Mouse (Mus musculus) liver, embryonic 13.5 days (tissue): ENCODE measurements around the gene Defb20. TPM values are rescaled to one million over a fixed set of nuclear protein-coding genes. Genes with fewer than 3 reads are reported as not detected.

Experiments
- ATAC-seq: fragments of 200-750 bp; cut with Nextera tagmentation; 2 replicates; pipeline ENCODE4 v1.8.0; 2017; ENCODE audit warnings: low read depth, mild to moderate bottlenecking, moderate number of reproducible peaks, moderate library complexity
- DNase-seq: peaks from one replicate; pipeline ENCODE4 v3.0.0; 2022
- H3K27ac ChIP-seq: fragments of 300-500 bp; sonication (generic); 2 replicates; pipeline ENCODE4 v1.5.1; 2015; ENCODE audit warnings: moderate library complexity, mild to moderate bottlenecking, inconsistent platforms
- H3K27me3 ChIP-seq: fragments of 300-500 bp; sonication (generic); 2 replicates; pipeline ENCODE4 v1.6.1; 2015; ENCODE audit warnings: mild to moderate bottlenecking, inconsistent platforms
- H3K36me3 ChIP-seq: fragments of 300-500 bp; sonication (generic); 2 replicates; pipeline ENCODE4 v1.6.1; 2015; ENCODE audit warnings: mild to moderate bottlenecking, inconsistent platforms
- H3K4me1 ChIP-seq: fragments of 300-500 bp; sonication (generic); replicated peaks from 2 replicates; pipeline ENCODE4 v1.6.1; 2015; ENCODE audit warnings: inconsistent platforms
- H3K4me2 ChIP-seq: fragments of 300-500 bp; sonication (generic); 2 replicates; pipeline ENCODE4 v1.6.1; 2015; ENCODE audit warnings: inconsistent platforms, mild to moderate bottlenecking, moderate library complexity
- H3K4me3 ChIP-seq: fragments of 300-500 bp; sonication (generic); replicated peaks from 2 replicates; pipeline ENCODE4 v1.5.1; 2015; ENCODE audit warnings: mild to moderate bottlenecking, inconsistent platforms
- H3K9ac ChIP-seq: fragments of 300-500 bp; sonication (generic); 2 replicates; pipeline ENCODE4 v1.6.1; 2015; ENCODE audit warnings: mild to moderate bottlenecking, inconsistent platforms
- H3K9me3 ChIP-seq: fragments of 300-500 bp; sonication (generic); replicated peaks from 2 replicates; pipeline ENCODE4 v1.6.1; 2016; ENCODE audit warnings: inconsistent platforms
- WGBS: fragments of 180-500 bp; shearing (Covaris S2); methylation state at CpG from one replicate; pipeline ENCODE4 v1.1.7; 2015; ENCODE audit not compliant: insufficient replicate concordance; 5-methylcytosine and 5-hydroxymethylcytosine counted together
- polyA plus RNA-seq: library from polyadenylated mRNA; unstranded; fragments of >200 nt; fragmentation: Nextera tagmentation; extraction: Ambion mirVana; gene quantifications from 2 replicates; pipeline ENCODE4 v1.2.1, GENCODE M21; 2015

Gene Defb20
- polyA plus RNA-seq, 1 experiment from 2014 or later, result not detected

DNA sequence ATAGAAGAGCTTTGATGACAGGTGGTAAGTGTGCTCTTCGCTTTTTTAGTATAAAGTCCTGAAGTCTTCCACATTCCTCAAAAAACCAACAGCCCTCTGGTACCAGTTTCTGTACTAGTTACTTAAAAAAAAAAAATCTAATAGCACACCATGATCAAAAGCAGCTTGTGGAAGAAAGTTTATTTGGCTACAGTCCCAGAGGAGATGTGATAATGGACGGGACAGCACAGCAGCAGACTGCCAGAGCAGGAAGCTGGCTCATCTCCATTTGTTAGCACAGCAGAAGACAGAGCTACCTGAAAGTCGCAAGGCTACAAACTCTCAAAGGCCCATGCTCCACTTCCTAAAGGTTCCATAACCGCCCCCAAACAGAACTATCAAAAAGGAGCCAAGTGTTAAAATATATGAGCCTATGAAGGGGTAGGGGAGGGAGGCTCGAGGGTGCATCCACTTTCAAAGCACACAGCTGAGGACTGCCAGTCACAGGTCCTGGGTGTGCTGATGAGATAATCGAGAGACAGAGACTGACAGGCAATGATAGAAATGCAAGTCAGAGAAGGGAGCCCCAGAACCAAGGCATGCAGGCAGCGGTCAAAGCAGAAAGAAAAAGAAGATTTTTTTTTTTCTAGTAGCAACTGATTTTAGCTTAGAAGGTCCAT lies 23.5 kb downstream of the Defb20 start:
- no peaks in the 10 kb centered on the region for H3K9me3 ChIP-seq
- DNase-seq, result no peak
- 41% methylated on average over 7 of the region's 7 CpGs for WGBS
- H3K27me3 ChIP-seq, result no peaks in the 10 kb centered on the region
- H3K4me1 ChIP-seq, result no peaks in the 10 kb centered on the region
- no peak for ATAC-seq
- H3K4me2 ChIP-seq, result no peak overlapping the region
- no peak overlapping the region for H3K27ac ChIP-seq
- no peak overlapping the region for H3K9ac ChIP-seq
- no peak overlapping the region for H3K4me3 ChIP-seq
- H3K36me3 ChIP-seq, result no peaks in the 10 kb centered on the region

DNA sequence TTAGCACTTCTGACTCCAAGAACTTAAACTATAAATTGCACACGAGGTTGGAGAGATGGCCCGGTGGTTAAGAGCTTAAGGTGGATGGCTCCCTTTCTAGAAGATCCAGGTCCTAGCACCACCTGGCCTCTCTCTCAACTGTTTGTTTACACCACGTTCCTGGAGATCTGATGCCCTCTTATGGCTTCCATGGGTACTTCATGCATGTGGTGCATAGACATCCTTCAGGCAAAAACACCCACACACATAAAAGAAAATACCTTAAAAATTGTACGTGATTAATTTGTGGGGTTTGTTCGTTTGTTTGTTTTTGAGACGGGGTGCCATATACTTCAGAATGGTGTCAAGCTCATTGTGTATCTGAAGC lies 24.0 kb downstream of the Defb20 start:
- ATAC-seq, result no peak
- H3K27ac ChIP-seq, result no peak overlapping the region
- 55% methylated on average over 6 of the region's 6 CpGs for WGBS
- no peak overlapping the region for H3K4me2 ChIP-seq
- no peaks in the 10 kb centered on the region for H3K4me1 ChIP-seq
- H3K36me3 ChIP-seq, result no peaks in the 10 kb centered on the region
- H3K4me3 ChIP-seq, result no peak overlapping the region
- H3K27me3 ChIP-seq, result no peaks in the 10 kb centered on the region
- H3K9ac ChIP-seq, result no peak overlapping the region
- DNase-seq, result no peak
- H3K9me3 ChIP-seq, result no peaks in the 10 kb centered on the region

DNA sequence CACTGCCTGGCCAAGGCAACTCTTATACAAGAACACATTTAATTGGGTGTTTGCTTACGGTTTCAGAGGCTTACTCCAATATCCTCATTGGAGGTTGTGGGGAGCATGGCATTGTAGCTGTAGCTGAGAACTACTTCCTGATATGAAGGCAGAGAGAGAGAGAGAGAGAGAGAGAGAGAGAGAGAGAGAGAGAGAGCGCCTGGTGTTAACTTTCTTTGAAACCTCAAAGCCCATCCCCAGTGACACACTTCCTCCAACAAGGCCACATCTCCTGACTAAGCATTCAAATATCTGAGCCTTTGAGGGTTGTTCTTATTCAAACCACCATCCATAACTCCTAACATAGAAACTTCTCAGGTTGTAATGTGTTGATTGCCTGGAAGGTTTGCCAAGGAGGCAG lies 27.1 kb downstream of the Defb20 start:
- DNase-seq, result no peak
- Histone ChIP-seq H3K9me3 (no peaks in the 10 kb centered on the region), H3K4me2 (no peak overlapping the region), H3K9ac (no peak overlapping the region), H3K36me3 (no peaks in the 10 kb centered on the region), H3K4me3 (no peak overlapping the region), H3K27ac (no peak overlapping the region), H3K27me3 (no peaks in the 10 kb centered on the region), H3K4me1 (no peaks in the 10 kb centered on the region)
- 39% methylated on average over 2 of the region's 2 CpGs for WGBS
- ATAC-seq, result no peak

DNA sequence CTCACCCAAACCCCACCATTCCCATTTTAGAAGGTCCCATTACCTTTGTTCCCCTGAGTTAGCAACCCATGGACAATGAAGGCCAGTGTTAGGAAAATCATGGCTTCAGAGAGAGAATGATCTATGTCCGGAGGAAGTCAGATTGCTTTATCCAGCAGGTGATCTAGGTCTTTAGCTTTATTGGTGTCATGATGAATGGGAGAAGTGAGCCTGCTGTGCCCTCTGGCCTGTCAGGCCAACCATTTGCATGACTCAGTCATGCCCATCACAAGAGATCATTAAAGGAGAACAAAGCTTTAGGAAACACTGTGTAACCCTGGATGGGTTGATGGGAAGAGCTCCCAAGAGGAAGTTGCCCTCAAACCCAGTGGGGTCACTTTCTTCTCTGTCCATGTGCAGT lies 34.7 kb downstream of the Defb20 start, which contains the start of gene Defb26:
Defb26 (minus strand) TSS at position 101 of the 400 bp plus-strand sequence.
- WGBS, result 73% methylated on average over 1 of the region's 1 CpGs
- H3K9ac ChIP-seq, result no peak within 1 kb of the TSS
- no peaks in the 10 kb centered on the region for H3K9me3 ChIP-seq
- no peaks in the 10 kb centered on the region for H3K27me3 ChIP-seq
- H3K27ac ChIP-seq, result no peak within 1 kb of the TSS
- no peak within 1 kb of the TSS for H3K4me2 ChIP-seq
- no peaks in the 10 kb centered on the region for H3K4me1 ChIP-seq
- H3K36me3 ChIP-seq, result no peaks in the 10 kb centered on the region
- no peak within 1 kb of the TSS for H3K4me3 ChIP-seq
- no peak for DNase-seq
- no peak for ATAC-seq

DNA sequence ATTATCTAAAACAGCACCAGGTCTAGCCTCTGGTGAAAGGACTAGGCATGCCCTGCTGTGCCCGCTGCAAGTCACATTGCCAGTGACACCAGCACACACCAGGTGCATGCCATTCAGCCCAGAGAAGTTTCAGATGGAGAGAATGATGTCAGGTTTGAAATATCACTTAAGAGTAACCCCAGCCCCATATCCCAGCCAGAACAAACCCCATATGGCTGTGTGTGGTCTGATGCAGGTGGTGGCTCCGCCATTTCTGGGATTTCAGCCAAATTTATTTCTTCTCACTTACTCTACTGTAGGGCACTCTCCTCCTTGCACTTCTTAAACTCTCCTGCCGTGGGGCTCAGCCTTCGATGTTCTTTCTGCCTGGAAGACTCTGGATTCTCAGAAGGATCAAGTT lies 39.2 kb downstream of the Defb20 start:
- ATAC-seq (no peak), DNase-seq (no peak)
- Histone ChIP-seq H3K9ac (no peak overlapping the region), H3K9me3 (no peaks in the 10 kb centered on the region), H3K4me1 (no peaks in the 10 kb centered on the region), H3K4me3 (no peak overlapping the region), H3K4me2 (no peak overlapping the region), H3K27ac (no peak overlapping the region), H3K36me3 (no peaks in the 10 kb centered on the region), H3K27me3 (no peaks in the 10 kb centered on the region)
- 71% methylated on average over 4 of the region's 4 CpGs for WGBS

DNA sequence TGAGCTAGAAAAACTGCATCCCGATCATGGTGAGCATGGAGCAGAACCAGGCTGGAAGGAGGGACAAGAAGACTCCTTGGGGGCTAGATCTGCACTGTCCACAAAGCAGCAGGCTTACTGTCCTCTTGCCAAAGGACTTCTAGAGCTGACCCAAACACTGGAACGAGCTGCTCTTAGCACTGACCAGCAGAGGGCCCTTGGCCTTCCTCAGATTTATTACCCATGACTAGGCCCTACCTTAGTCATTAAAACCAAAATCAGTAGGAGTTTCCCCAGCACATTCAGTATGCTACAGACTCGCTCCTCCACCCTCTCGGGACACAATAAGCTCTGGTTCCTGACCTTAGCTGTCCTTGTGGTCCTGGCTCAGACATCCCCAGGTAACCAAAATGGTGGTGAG lies 41.1 kb downstream of the Defb20 start, which contains the start of gene Defb28:
Defb28 (plus strand) TSS at position 275 of the 400 bp plus-strand sequence.
- Histone ChIP-seq H3K4me2 (no peak within 1 kb of the TSS), H3K36me3 (no peaks in the 10 kb centered on the region), H3K4me1 (no peaks in the 10 kb centered on the region), H3K9ac (no peak within 1 kb of the TSS), H3K27ac (no peak within 1 kb of the TSS), H3K9me3 (no peaks in the 10 kb centered on the region), H3K4me3 (no peak within 1 kb of the TSS), H3K27me3 (no peaks in the 10 kb centered on the region)
- ATAC-seq, result no peak
- no peak for DNase-seq
- 55% methylated on average over 4 of the region's 4 CpGs for WGBS

Other genes starting within 250 kb of the Defb20 start
- 10.9 and 11.4 TPM in 2 replicates for gene Tbc1d20, start 183.2 kb upstream of the Defb20 start, polyA plus RNA-seq
- 52.2 and 52.4 TPM in 2 replicates for gene Rbck1, start 144.4 kb upstream of the Defb20 start, polyA plus RNA-seq
- 2.7 and 3.3 TPM in 2 replicates for gene Trib3, start 133.0 kb upstream of the Defb20 start, polyA plus RNA-seq
- gene Nrsn2, start 100.4 kb upstream of the Defb20 start, polyA plus RNA-seq, result 0.07 TPM in 1 of 2 replicates, not detected in the other
- 1.6 TPM in 2 replicates for gene Sox12, start 79.0 kb upstream of the Defb20 start, polyA plus RNA-seq
- gene Zcchc3, start 62.0 kb upstream of the Defb20 start, polyA plus RNA-seq, result 14.0 and 16.2 TPM in 2 replicates
- gene 6820408C15Rik, start 61.5 kb upstream of the Defb20 start, polyA plus RNA-seq, result 0.21 and 0.27 TPM in 2 replicates
- gene Defb23, start 12.4 kb upstream of the Defb20 start, polyA plus RNA-seq, result not detected in 2 replicates
- gene Defb22, start 13.1 kb downstream of the Defb20 start, polyA plus RNA-seq, result not detected in 2 replicates
- not detected in 2 replicates for gene Defb26, start 34.6 kb downstream of the Defb20 start, polyA plus RNA-seq
- not detected in 2 replicates for gene Defb28, start 41.2 kb downstream of the Defb20 start, polyA plus RNA-seq
- not detected in 2 replicates for gene Defb29, start 63.0 kb downstream of the Defb20 start, polyA plus RNA-seq
- gene Gm17416, start 92.3 kb downstream of the Defb20 start, polyA plus RNA-seq, result not detected in 2 replicates
- gene Defb21, start 95.7 kb downstream of the Defb20 start, polyA plus RNA-seq, result not detected in 2 replicates
- not detected in 2 replicates for gene Defb19, start 103.2 kb downstream of the Defb20 start, polyA plus RNA-seq
- not detected in 2 replicates for gene Defb45, start 122.3 kb downstream of the Defb20 start, polyA plus RNA-seq
- not detected in 2 replicates for gene Defb36, start 127.3 kb downstream of the Defb20 start, polyA plus RNA-seq
- not detected in 2 replicates for gene Defb25, start 146.0 kb downstream of the Defb20 start, polyA plus RNA-seq
- gene Rem1, start 149.9 kb downstream of the Defb20 start, polyA plus RNA-seq, result 0.89 and 0.95 TPM in 2 replicates
- gene H13, start 192.4 kb downstream of the Defb20 start, polyA plus RNA-seq, result 49.0 and 52.9 TPM in 2 replicates
- 23.6 and 23.8 TPM in 2 replicates for gene Mcts2, start 210.0 kb downstream of the Defb20 start, polyA plus RNA-seq